Mouse (Mus musculus): ENCODE results near the gene Med16.

DNA sequence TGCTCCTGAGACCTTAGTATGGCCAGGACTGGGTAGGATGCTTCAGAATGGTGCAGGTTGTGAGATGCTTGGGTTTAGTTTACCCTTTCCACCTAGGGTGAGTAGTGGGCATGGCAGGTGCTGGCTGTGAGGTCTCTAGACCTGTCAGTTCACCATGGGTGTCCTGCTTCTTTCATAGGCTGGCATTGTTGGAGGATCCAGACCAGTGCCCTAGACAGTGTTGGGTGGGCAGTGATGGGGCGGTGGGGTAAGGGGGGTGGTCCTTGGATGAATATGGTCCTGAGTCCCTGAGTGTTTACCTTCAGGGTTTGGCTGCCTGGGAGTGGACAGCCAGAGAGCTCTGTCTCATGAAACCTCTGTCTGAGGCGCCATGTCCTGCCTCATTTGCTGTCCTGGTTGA, 50.8 kb downstream of the Med16 start:
- TF ChIP-seq CHD2 (IDR thresholded peaks at IDR 0.05; ENCODE audit: low read length) = no peak
- no peak for TF ChIP-seq HCFC1 (IDR thresholded peaks at IDR 0.05; ENCODE audit: low read depth, low read length)
- TF ChIP-seq ELF1 (IDR thresholded peaks at IDR 0.05; ENCODE audit: low read depth, low read length) = no peak
- no peak for TF ChIP-seq EP300 (IDR thresholded peaks at IDR 0.05; ENCODE audit: low read length)
- no peak for TF ChIP-seq CTCF (conservative IDR thresholded peaks at IDR 0.05 in 1 of 2, IDR thresholded peaks at IDR 0.05 in 1 of 2; ENCODE audit: low read depth in 2 of 2, low read length in 2 of 2)
- TF ChIP-seq MAX (IDR thresholded peaks at IDR 0.05; ENCODE audit: low read length) = no peak
- no peak for TF ChIP-seq MAZ (IDR thresholded peaks at IDR 0.05; ENCODE audit: low read depth, low read length)
- no peak for TF ChIP-seq ZKSCAN1 (IDR thresholded peaks at IDR 0.05; ENCODE audit: borderline replicate concordance, low read depth, low read length)
- TF ChIP-seq USF2 (conservative IDR thresholded peaks at IDR 0.05; ENCODE audit: low read depth, low read length) = no peak
